Mouse (Mus musculus) liver, embryonic 14.5 days (tissue): Measurements from ENCODE around the gene Fgd2.

Source experiments
- CTCF ChIP-seq: IDR thresholded peaks from 2 replicates; pipeline ENCODE4 v1.5.1; 2016; ENCODE audit warnings: antibody characterized with exemption, low read depth, control low read depth
- EP300 ChIP-seq: IDR thresholded peaks from 2 replicates; pipeline ENCODE4 v1.6.1; 2016; ENCODE audit warnings: antibody characterized with exemption, low read depth

DNA sequence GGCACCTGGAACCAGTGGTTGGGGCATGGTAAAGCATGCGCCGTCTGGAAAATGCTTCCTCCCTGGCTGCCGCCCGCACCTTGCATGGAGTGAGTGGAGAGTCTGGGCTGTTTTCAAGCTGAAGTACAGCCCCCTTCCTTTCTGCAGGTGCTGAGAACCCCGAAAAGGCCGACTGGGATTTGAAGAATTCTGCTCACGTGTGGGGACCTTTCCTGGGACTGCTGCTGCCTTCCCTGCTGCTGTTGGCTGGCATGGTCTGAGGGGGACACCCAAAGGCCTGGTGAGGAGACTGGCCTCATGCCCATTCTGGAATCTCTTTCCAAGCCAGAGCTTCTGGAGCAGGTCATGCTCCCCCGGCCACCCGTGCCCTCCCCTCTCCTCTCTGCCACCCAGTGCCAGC lies 33.0 kb upstream of the Fgd2 start:
- TF ChIP-seq CTCF (no peak), EP300 (no peak)
